Mouse (Mus musculus) thymus, postnatal 0 days (tissue): ENCODE results near the gene Amacr. TPM values are rescaled to one million over a fixed set of nuclear protein-coding genes. Genes with fewer than 3 reads are reported as not detected.

Experiments
- DNase-seq: peaks from one replicate; pipeline ENCODE4 v3.0.0-alpha.2; 2015; ENCODE audit warnings: low spot score
- polyA plus RNA-seq: library from polyadenylated mRNA; unstranded; fragments of >200 nt; fragmentation: Nextera tagmentation; extraction: Ambion mirVana; gene quantifications from 2 replicates; pipeline ENCODE4 v1.2.1, GENCODE M21; 2015

The Amacr gene
- polyA plus RNA-seq, result 8.1 and 8.8 TPM in 2 replicates

GRCm38 (mm10) chr15:10981377-10982063 lies at the start of gene Amacr:
TSS of gene Amacr (plus strand) at chr15:10981756.
- peak; percentile 90 for DNase-seq

- DNase-seq, result no peak
These were observed 47.6 kb upstream of the Amacr start for GRCm38 (mm10) chr15:10933930-10934329.

GRCm38 (mm10) chr15:10940148-10941108 lies 41.1 kb upstream of the Amacr start:
- DNase-seq, result no peak

GRCm38 (mm10) chr15:10941901-10942300 lies 39.7 kb upstream of the Amacr start:
- no peak for DNase-seq

- no peak for DNase-seq
These were observed 33.7 kb upstream of the Amacr start for GRCm38 (mm10) chr15:10947852-10948251.

GRCm38 (mm10) chr15:10951951-10952759 lies 29.4 kb upstream of the Amacr start, which contains the start of gene C1qtnf3:
TSS of gene C1qtnf3 (plus strand) at chr15:10952332.
- DNase-seq, result no peak

GRCm38 (mm10) chr15:10952760-10953305 lies 28.7 kb upstream of the Amacr start:
- DNase-seq, result no peak

- DNase-seq, result no peak
These were observed 28.1 kb upstream of the Amacr start for GRCm38 (mm10) chr15:10953465-10953864.

- no peak for DNase-seq
These were observed 27.1 kb upstream of the Amacr start for GRCm38 (mm10) chr15:10954381-10955016.

GRCm38 (mm10) chr15:10955156-10955555 lies 26.4 kb upstream of the Amacr start:
- no peak for DNase-seq

GRCm38 (mm10) chr15:10956706-10957105 lies 24.9 kb upstream of the Amacr start:
- no peak for DNase-seq

- no peak for DNase-seq
These were observed 22.1 kb upstream of the Amacr start for GRCm38 (mm10) chr15:10959277-10960026.

GRCm38 (mm10) chr15:10960267-10960666 lies 21.3 kb upstream of the Amacr start:
- no peak for DNase-seq

- no peak for DNase-seq
These were observed 19.0 kb upstream of the Amacr start for GRCm38 (mm10) chr15:10962601-10963000.

GRCm38 (mm10) chr15:10969439-10969838 lies 12.1 kb upstream of the Amacr start:
- no peak for DNase-seq

- no peak for DNase-seq
These were observed 10.8 kb upstream of the Amacr start for GRCm38 (mm10) chr15:10970777-10971176.

- no peak for DNase-seq
These were observed 4.4 kb upstream of the Amacr start for GRCm38 (mm10) chr15:10977151-10977550.

GRCm38 (mm10) chr15:10980712-10981111 lies 844 bp upstream of the Amacr start:
- no peak for DNase-seq

GRCm38 (mm10) chr15:10982064-10982435 lies 494 bp downstream of the Amacr start:
- no peak for DNase-seq

- DNase-seq, result no peak
These were observed 4.2 kb downstream of the Amacr start for GRCm38 (mm10) chr15:10985756-10986155.
